Mouse (Mus musculus): ENCODE data around the gene Frat2.

The Frat2 gene

GRCm38 (mm10) chr19:41844345-41844744 lies 3.6 kb downstream of the Frat2 start:
- no peak for DNase-seq (ENCODE audit: low read depth, low spot score)

- no peak for DNase-seq (ENCODE audit: low read depth, low spot score)
Measured at GRCm38 (mm10) chr19:41842706-41843105, 5.2 kb downstream of the Frat2 start.

- DNase-seq (ENCODE audit: low read depth, low spot score): no peak
Measured at GRCm38 (mm10) chr19:41842196-41842595, 5.7 kb downstream of the Frat2 start.

GRCm38 (mm10) chr19:41841105-41841750 lies 6.7 kb downstream of the Frat2 start:
- no peak for DNase-seq (ENCODE audit: low read depth, low spot score)

GRCm38 (mm10) chr19:41839685-41840084 lies 8.2 kb downstream of the Frat2 start:
- no peak for DNase-seq (ENCODE audit: low read depth, low spot score)

GRCm38 (mm10) chr19:41838808-41839207 lies 9.1 kb downstream of the Frat2 start:
- no peak for DNase-seq (ENCODE audit: low read depth, low spot score)

- DNase-seq (ENCODE audit: low read depth, low spot score): no peak
Measured at GRCm38 (mm10) chr19:41837917-41838261, 10.0 kb downstream of the Frat2 start.

- no peak for DNase-seq (ENCODE audit: low read depth, low spot score)
Measured at GRCm38 (mm10) chr19:41837194-41837916, 10.6 kb downstream of the Frat2 start.

- no peak for DNase-seq (ENCODE audit: low read depth, low spot score)
Measured at GRCm38 (mm10) chr19:41836719-41837118, 11.2 kb downstream of the Frat2 start.

- no peak for DNase-seq (ENCODE audit: low read depth, low spot score)
Measured at GRCm38 (mm10) chr19:41835816-41836215, 12.1 kb downstream of the Frat2 start.

- no peak for DNase-seq (ENCODE audit: low read depth, low spot score)
Measured at GRCm38 (mm10) chr19:41835407-41835806, 12.5 kb downstream of the Frat2 start.

GRCm38 (mm10) chr19:41832501-41833201 lies 15.3 kb downstream of the Frat2 start:
- DNase-seq (ENCODE audit: low read depth, low spot score): no peak

GRCm38 (mm10) chr19:41831718-41832391 lies 16.1 kb downstream of the Frat2 start:
- no peak for DNase-seq (ENCODE audit: low read depth, low spot score)

- DNase-seq (ENCODE audit: low read depth, low spot score): no peak
Measured at GRCm38 (mm10) chr19:41831101-41831570, 16.8 kb downstream of the Frat2 start.

- no peak for DNase-seq (ENCODE audit: low read depth, low spot score)
Measured at GRCm38 (mm10) chr19:41830106-41831031, 17.6 kb downstream of the Frat2 start.

GRCm38 (mm10) chr19:41829381-41830105 lies 18.4 kb downstream of the Frat2 start, which contains the start of gene Frat1:
Gene Frat1, plus strand, starts transcription at chr19:41829970.
- DNase-seq (ENCODE audit: low read depth, low spot score): peak; percentile 82

GRCm38 (mm10) chr19:41828941-41829340 lies 19.0 kb downstream of the Frat2 start:
- DNase-seq (ENCODE audit: low read depth, low spot score): no peak

GRCm38 (mm10) chr19:41826529-41826928 lies 21.4 kb downstream of the Frat2 start:
- no peak for DNase-seq (ENCODE audit: low read depth, low spot score)

- DNase-seq (ENCODE audit: low read depth, low spot score): no peak
Measured at GRCm38 (mm10) chr19:41824950-41825349, 23.0 kb downstream of the Frat2 start.

GRCm38 (mm10) chr19:41822589-41822988 lies 25.3 kb downstream of the Frat2 start:
- DNase-seq (ENCODE audit: low read depth, low spot score): no peak
